Mouse (Mus musculus) ES-Bruce4 (cell line): ENCODE results near the gene Cdh23. TPM values are rescaled to one million over a fixed set of nuclear protein-coding genes. Genes with fewer than 3 reads are reported as not detected.

ENCODE experiments used
- H3K27ac ChIP-seq: 2 replicates; pipeline ENCODE4 v1.5.1; 2012; ENCODE audit warnings: low read length, inconsistent platforms; ENCODE audit not compliant: insufficient read depth
- H3K27me3 ChIP-seq: 2 replicates; pipeline ENCODE4 v1.6.1; 2012; ENCODE audit warnings: mild to moderate bottlenecking, low read length, inconsistent platforms; ENCODE audit not compliant: control insufficient read depth, poor library complexity, insufficient read depth, severe bottlenecking
- H3K36me3 ChIP-seq: 2 replicates; pipeline ENCODE4 v1.6.1; 2012; ENCODE audit warnings: inconsistent platforms, mild to moderate bottlenecking, low read length, moderate library complexity; ENCODE audit not compliant: control insufficient read depth, poor library complexity, insufficient read depth, severe bottlenecking
- H3K4me1 ChIP-seq: one replicate; pipeline ENCODE4 v1.8.1; 2011; ENCODE audit warnings: low read length; ENCODE audit not compliant: control insufficient read depth, insufficient read depth
- H3K4me3 ChIP-seq: 2 replicates; pipeline ENCODE4 v1.5.1; 2011; ENCODE audit warnings: low read depth, mild to moderate bottlenecking, low read length
- H3K9ac ChIP-seq: 2 replicates; pipeline ENCODE4 v1.6.1; 2012; ENCODE audit warnings: low read depth, mild to moderate bottlenecking, inconsistent platforms; ENCODE audit not compliant: poor library complexity, severe bottlenecking
- H3K9me3 ChIP-seq: replicated peaks from 2 replicates; pipeline ENCODE4 v1.6.1; 2012; ENCODE audit warnings: mild to moderate bottlenecking, low read length, inconsistent platforms; ENCODE audit not compliant: control insufficient read depth, poor library complexity, insufficient read depth, severe bottlenecking
- CTCF ChIP-seq: IDR thresholded peaks from one replicate; pipeline ENCODE4 v1.8.1; 2011; ENCODE audit warnings: low read depth, low read length
- EP300 ChIP-seq: IDR thresholded peaks from 2 replicates; pipeline ENCODE4 v1.6.1; 2011; ENCODE audit warnings: low read depth, low read length; ENCODE audit not compliant: insufficient read depth
- POLR2A ChIP-seq: IDR thresholded peaks from one replicate; pipeline ENCODE4 v1.8.1; 2011; ENCODE audit warnings: low read length; ENCODE audit not compliant: insufficient read depth
- polyA plus RNA-seq: library from polyadenylated mRNA; stranded (reverse); fragments of >200 nt; gene quantifications from 2 replicates; pipeline ENCODE4 v1.2.4, GENCODE M21; 2011; ENCODE audit warnings: low read depth; ENCODE audit not compliant: missing spikeins, insufficient read depth, insufficient read length

Cdh23 gene
- polyA plus RNA-seq, 1 experiment: 0.33 TPM

- H3K27ac ChIP-seq: no peak overlapping the region
- H3K9me3 ChIP-seq: no peaks in the 10 kb centered on the region
- H3K4me3 ChIP-seq: no peak overlapping the region
- H3K36me3 ChIP-seq: no peaks in the 10 kb centered on the region
- TF ChIP-seq EP300 (no peak), CTCF (no peak)
- H3K27me3 ChIP-seq: no peaks in the 10 kb centered on the region
- no peaks in the 10 kb centered on the region for H3K4me1 ChIP-seq
- H3K9ac ChIP-seq: no peak overlapping the region
Observed at GRCm38 (mm10) chr10:60456662-60457397, 239.5 kb downstream of the Cdh23 start.

- Histone ChIP-seq H3K36me3 (no peaks in the 10 kb centered on the region), H3K9ac (no peak overlapping the region), H3K9me3 (no peaks in the 10 kb centered on the region), H3K4me1 (no peaks in the 10 kb centered on the region), H3K27ac (no peak overlapping the region), H3K27me3 (no peaks in the 10 kb centered on the region), H3K4me3 (no peak overlapping the region)
- TF ChIP-seq CTCF: no peak
- TF ChIP-seq POLR2A: no peak
- TF ChIP-seq EP300: no peak
Observed at GRCm38 (mm10) chr10:60455193-60455592, 241.1 kb downstream of the Cdh23 start.

GRCm38 (mm10) chr10:60447186-60447585 is 249.1 kb downstream of the Cdh23 start:
- H3K36me3 ChIP-seq: no peaks in the 10 kb centered on the region
- H3K9ac ChIP-seq: no peak overlapping the region
- H3K4me3 ChIP-seq: no peak overlapping the region
- TF ChIP-seq POLR2A: no peak
- no peak for TF ChIP-seq CTCF
- TF ChIP-seq EP300: no peak
- no peaks in the 10 kb centered on the region for H3K9me3 ChIP-seq
- no peak overlapping the region for H3K27ac ChIP-seq
- H3K27me3 ChIP-seq: no peaks in the 10 kb centered on the region
- no peaks in the 10 kb centered on the region for H3K4me1 ChIP-seq

- TF ChIP-seq EP300 (no peak), POLR2A (no peak), CTCF (no peak)
- Histone ChIP-seq H3K36me3 (no peaks in the 10 kb centered on the region), H3K9me3 (no peaks in the 10 kb centered on the region), H3K27ac (no peak overlapping the region), H3K4me1 (no peaks in the 10 kb centered on the region), H3K4me3 (no peak overlapping the region), H3K9ac (no peak overlapping the region), H3K27me3 (no peaks in the 10 kb centered on the region)
Observed at GRCm38 (mm10) chr10:60445031-60445593, 251.2 kb downstream of the Cdh23 start.

- Histone ChIP-seq H3K4me1 (no peaks in the 10 kb centered on the region), H3K27me3 (no peaks in the 10 kb centered on the region), H3K4me3 (no peak overlapping the region), H3K9me3 (no peaks in the 10 kb centered on the region), H3K36me3 (no peaks in the 10 kb centered on the region), H3K9ac (no peak overlapping the region), H3K27ac (no peak overlapping the region)
- peak; percentile 50 for TF ChIP-seq CTCF
- no peak for TF ChIP-seq POLR2A
- TF ChIP-seq EP300: no peak
Observed at GRCm38 (mm10) chr10:60443078-60443477, 253.2 kb downstream of the Cdh23 start.

GRCm38 (mm10) chr10:60442321-60442720 is 254.0 kb downstream of the Cdh23 start:
- Histone ChIP-seq H3K36me3 (no peaks in the 10 kb centered on the region), H3K27ac (no peak overlapping the region), H3K4me1 (no peaks in the 10 kb centered on the region), H3K9me3 (no peaks in the 10 kb centered on the region), H3K9ac (no peak overlapping the region), H3K4me3 (no peak overlapping the region), H3K27me3 (no peaks in the 10 kb centered on the region)
- TF ChIP-seq CTCF (no peak), POLR2A (no peak), EP300 (no peak)
